Mouse (Mus musculus) 3134 (cell line): ENCODE data around the gene Plxna3.
"Not testable (repeated sequence)": the region's sequence is repeated elsewhere in the genome, so short reads cannot be mapped to it uniquely, and the experiment has no call there.

Experiments
- DNase-seq: peaks from one replicate; pipeline ENCODE4 v3.0.0-alpha.2; 2011; ENCODE audit warnings: low spot score; ENCODE audit not compliant: insufficient read length; ENCODE audit errors: extremely low read depth

Plxna3 gene

GRCm38 (mm10) chrX:74328725-74329161, at the start of gene Plxna3:
Gene Plxna3 (plus strand): TSS chrX:74329066.
- peak; percentile 85 for DNase-seq

DNA sequence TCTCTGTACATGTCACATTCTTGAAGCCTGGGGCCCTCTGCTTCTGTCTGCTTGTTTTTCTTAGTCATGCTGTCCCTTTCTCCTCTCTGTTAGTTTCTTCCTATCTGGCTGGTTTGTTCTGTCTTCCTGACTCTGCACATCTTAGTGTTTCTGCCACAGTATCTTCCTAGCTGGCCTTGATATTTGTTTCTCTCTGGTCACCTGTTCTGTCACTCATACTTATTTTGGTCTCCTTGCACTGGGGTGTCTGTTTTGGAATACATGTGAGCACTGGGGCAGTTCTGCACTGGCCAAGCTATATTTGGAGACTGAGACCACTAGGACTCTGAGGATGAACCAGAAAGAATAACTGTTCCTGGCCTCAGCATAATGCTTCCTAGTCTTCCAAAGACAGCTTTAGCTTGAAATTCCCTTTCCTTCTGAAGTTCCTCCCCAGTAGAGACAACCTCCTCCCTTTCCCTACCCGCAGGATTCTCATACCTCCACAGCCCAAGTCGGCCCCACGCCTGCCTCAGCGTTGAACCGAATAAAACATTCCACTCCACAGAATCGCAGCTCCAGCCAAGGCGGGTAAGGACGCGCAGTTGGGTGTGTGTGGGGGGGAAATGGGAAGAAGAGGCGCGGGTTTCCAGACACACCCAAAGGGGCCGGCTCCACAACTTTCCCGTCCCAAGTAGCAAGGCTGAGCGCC, 47.7 kb upstream of the Plxna3 start:
- DNase-seq = no peak

DNA sequence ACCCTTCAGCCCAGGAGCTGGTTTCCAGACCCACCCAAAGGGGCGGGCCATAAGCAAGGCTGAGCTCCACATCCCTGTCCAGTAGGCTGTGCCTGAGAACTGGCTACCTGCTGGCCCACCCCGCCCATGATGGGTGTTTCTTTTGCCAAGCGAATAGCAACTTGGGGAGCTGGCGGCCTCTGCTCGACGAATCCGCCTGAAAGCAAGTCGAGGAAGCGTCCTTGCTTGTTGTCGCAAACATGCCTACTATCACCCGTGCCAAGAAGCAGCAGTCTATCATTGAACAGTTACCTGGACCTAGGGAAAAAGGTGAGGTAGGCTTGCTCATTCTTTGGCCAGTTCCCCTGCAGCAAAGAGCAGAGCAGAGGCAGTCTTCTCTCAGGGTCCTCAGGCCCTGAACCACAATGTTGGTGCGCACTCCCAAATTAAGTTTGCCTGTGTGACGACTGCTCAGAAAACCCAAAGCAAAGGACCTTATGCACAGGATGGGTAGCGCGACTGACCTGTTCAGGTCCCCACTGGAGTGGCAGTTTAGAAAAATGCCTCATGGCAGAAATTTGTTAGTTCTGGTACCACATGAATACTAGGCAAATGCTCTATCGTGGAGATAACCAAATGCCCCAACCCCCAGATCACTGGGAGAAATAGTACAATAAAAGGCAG, 47.0 kb upstream of the Plxna3 start, which contains the start of the genes Taz and Dnase1l1:
Taz (plus strand) TSS at position 181 of the 663 bp plus-strand sequence.
Dnase1l1 (minus strand) TSS at position 606 of the 663 bp plus-strand sequence.
- peak; percentile 87 for DNase-seq

GRCm38 (mm10) chrX:74282395-74283091, 46.3 kb upstream of the Plxna3 start:
- DNase-seq = peak; percentile 89

GRCm38 (mm10) chrX:74283092-74283437, 45.8 kb upstream of the Plxna3 start:
- DNase-seq = no peak

- no peak for DNase-seq
Observed at GRCm38 (mm10) chrX:74293431-74293830, 35.4 kb upstream of the Plxna3 start.

DNA sequence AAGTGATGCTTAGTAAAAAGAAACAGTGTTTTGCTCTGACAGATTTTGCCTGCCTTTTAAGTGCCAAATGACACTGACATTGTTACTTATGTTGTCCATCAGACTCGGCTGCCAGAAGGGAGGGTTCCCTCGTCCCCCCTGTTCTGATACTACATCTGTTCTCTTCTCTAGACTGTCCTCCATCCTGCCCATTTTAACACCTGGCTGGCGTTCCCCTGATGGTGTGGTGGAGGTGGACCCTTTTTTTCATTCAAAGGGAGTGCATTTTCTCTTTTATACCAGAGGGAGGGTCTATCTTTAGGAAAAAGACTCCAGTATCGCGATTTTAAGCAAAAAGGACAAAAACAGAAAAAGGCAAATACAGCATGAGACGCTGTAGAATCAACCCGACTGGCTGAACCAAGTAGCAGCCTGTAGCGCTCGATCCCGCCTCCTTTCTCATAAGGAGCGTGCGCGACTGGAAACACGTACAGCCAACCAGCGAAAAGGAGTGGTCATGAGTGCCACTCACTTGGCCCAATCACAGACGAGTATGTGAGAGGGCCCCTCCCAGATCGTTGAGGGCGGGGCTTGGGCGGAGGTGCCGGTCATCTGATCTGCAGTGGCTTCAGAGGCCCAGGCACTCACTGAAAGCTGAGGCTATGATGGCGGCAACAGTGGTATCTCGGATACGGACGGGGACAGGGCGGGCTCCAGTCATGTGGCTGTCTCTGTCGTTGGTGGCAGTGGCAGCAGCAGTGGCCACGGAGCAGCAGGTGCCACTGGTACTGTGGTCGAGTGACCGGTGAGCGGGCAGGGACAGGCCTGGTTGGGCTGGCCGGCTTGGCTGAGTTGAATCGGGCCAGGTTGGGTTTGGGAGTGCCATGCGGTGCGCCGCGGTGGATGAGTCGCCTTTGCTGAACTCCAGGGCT, 32.1 kb upstream of the Plxna3 start, which contains the start of gene Atp6ap1:
Atp6ap1 (plus strand) TSS at position 560 of the 911 bp plus-strand sequence.
- DNase-seq = peak; percentile 94

DNA sequence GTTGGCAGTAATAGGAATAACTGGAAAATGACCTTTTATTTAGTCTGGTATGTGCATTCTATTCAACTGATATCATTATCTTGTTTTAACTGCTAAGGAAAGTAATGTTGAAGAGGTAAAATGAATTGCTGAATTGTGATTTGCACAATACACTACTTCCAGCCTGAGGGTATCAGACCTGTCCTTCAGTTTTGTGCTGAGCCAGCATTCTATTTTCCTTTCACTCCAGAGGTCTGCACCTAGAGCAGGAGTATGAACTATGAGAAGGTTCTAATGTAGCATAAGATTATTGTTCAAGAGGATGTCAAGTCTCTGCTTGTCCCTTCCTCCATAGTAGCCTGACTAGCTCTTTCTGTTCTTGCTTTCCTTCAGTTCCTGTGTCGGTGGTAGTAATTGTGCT, 30.5 kb upstream of the Plxna3 start:
- DNase-seq = no peak

DNA sequence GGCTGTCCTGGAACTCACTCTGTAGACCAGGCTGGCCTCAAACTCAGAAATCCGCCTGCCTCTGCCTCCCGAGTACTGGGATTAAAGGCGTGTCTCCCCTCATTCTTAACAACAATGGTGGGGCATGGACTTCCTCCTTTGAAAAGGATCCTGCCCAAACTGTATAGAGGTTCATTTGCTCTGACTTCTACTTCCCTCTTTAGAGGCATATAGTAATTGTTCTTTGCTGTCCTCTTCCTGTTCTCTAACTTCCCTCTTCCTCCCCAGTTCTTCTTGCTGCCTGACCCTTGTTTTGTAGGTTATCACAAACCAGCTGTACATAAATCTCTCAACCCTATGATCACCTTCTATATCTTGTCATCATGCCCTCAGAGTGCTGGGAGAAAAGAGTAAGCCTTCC, 29.1 kb upstream of the Plxna3 start:
- no peak for DNase-seq

- DNase-seq = peak; percentile 88
Observed at GRCm38 (mm10) chrX:74304867-74305700, 23.8 kb upstream of the Plxna3 start, which contains the start of gene Gdi1. Gene Gdi1 (plus strand): TSS chrX:74304998.

DNA sequence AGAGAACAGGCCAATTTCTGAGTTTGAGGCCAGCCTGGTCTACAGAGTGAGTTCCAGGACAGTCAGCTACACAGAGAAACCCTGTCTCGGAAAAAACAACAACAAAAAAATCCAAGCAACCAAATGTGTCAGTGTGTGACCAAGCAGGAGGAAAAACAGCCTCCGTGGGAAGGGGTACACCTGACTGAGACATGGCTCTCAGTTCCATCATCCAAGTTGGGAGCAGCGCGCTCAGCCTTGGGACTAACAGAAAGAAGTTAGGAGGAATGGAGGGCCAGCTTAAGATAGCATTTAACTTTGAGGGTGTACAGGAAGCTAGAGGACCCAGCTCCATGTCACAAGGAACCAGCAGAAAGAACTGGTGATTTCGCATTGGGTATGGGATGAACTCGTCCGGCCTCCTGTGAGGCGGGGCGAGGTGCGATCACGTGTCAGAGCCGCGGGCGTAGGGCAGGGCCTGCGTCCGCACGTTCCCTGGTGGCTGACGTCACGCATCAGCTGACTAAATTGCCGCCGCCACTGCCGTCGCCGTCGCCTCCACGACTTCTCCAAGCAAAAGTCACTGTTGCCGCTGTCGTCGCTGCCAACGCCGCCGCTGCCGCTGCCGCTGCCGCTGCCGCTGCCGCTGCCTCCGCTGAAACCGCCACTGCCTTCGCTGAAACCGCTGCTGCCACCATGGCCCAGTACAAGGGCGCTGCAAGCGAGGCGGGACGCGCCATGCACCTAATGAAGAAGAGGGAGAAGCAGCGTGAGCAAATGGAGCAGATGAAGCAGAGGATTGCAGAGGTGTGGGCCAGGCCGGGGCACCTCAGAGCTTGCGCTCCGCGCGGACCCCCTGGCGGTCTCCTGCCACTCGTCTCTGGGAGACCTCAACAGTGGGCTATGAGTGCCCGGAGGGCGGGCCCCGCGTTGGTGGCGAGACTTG, 16.1 kb upstream of the Plxna3 start, which contains the start of gene Fam50a:
Fam50a (plus strand) TSS at position 494 of the 925 bp plus-strand sequence.
- peak; percentile 90 for DNase-seq

GRCm38 (mm10) chrX:74329215-74329671, 377 bp downstream of the Plxna3 start:
- no peak for DNase-seq

GRCm38 (mm10) chrX:74330166-74330930, 1.5 kb downstream of the Plxna3 start:
- DNase-seq = no peak

DNA sequence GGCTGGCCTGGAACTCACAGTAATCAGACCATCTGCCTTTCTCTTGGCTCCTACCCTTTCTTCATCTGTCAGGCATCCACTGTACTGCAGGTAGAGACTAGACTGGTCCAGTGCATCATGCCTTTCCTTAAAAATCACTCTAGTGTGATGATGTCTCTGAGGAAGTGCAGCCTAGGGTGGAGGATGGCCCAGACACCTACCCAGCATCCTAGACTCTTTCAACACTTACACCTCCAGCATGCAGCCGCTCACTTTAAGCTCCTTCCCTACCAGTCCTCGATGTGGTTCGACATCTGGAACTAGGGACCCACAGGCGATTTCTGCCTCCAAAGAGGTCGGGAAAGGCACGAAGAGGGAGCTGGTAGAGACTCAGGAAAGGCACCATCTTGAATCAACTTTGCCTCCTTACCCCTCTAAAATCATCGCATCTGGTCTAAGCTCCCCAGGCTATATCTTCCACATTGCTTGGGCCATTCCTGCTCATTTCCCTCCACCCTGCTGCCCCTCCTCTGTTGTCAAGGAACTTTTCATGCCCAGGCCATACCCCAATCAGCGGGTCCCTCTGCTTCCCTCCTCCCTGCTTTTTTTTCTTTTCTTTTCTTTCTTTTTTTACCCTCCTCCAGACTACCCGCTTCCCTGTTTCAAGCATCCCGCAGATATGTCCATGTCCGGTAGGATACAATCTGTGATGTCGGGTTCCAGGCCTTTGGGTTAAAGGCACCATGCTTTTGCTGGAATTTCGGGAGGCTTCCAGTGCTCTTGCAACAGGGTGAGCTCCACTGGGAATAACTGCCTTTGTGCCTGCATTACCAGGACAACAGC, 24.0 kb downstream of the Plxna3 start:
- DNase-seq = no peak

GRCm38 (mm10) chrX:74353467-74353770, 24.6 kb downstream of the Plxna3 start, which contains the start of gene Lage3:
Gene Lage3 (minus strand): TSS chrX:74353618.
- peak; percentile 74 for DNase-seq

DNA sequence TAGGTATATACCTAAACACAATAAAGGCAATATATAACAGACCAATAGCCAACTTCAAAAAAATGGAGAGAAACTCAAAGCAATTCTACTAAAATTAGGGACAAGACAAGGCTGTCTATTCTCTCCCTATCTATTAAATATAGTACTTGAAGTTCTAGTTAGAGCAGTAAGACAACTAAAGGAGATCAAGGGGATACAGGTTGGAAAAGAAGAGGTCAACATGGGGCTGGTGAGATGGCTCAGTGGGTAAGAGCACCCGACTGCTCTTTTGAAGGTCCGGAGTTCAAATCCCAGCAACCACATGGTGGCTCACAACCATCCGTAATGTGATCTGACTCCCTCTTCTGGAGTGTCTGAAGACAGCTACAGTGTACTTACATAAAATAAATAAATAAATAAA, 28.2 kb downstream of the Plxna3 start:
- not testable (repeated sequence) for DNase-seq

DNA sequence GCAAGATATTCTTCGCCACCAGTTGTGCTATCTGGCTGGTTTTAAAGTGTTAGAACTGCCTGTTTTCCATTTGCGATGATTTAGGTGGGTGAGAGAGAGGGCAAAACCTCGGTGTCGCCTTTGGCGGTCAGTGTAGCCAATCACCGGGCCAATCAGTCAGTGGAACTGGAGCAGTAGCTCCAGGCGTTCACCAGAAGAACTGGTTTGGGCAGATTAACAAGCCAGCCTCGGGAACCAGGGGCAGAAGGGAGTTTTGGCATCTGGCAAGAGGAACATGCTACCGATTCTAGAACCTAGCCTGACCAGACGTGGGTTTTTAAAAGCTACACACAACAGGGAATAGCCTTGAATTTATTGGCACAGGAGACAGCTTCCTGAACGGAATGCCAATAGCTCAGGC, 30.3 kb downstream of the Plxna3 start:
- DNase-seq = no peak
